Mouse (Mus musculus): ENCODE measurements around the gene Heg1. TPM values are rescaled to one million over a fixed set of nuclear protein-coding genes. Genes with fewer than 3 reads are reported as not detected.

Heg1 gene
- polyA plus RNA-seq, 1 experiment from 2014 or later: 25.4 TPM

GRCm38 (mm10) chr16:33770778-33771454 is 86.7 kb downstream of the Heg1 start:
- no peak overlapping the region for H3K9ac ChIP-seq
- H3K27me3 ChIP-seq (ENCODE audit: insufficient read depth, low read length): no peaks in the 10 kb centered on the region
- no peaks in the 10 kb centered on the region for H3K4me1 ChIP-seq (ENCODE audit: insufficient read depth)
- TF ChIP-seq CTCF (IDR thresholded peaks at IDR 0.05; ENCODE audit: low read depth): no peak
- WGBS: 84% methylated on average over 4 of the region's 4 CpGs
- H3K27ac ChIP-seq (ENCODE audit: low read depth): no peak overlapping the region
- H3K4me2 ChIP-seq: no peak overlapping the region
- no peak for ATAC-seq (ENCODE audit: insufficient read depth)
- DNase-seq: no peak
- H3K9me3 ChIP-seq (ENCODE audit: low read depth, low read length): no peaks in the 10 kb centered on the region
- peaks cover 9% of the 10 kb centered on the region; the same call in 1 of the 2 replicates for H3K36me3 ChIP-seq (ENCODE audit: insufficient read depth)
- no peak overlapping the region for H3K4me3 ChIP-seq (ENCODE audit: low read depth, low read length)

- H3K36me3 ChIP-seq (ENCODE audit: insufficient read depth): 0 out of 2 replicates have a peak, but pooled peaks cover 2% of the 10 kb centered on the region
- H3K4me1 ChIP-seq (ENCODE audit: insufficient read depth): no peaks in the 10 kb centered on the region
- DNase-seq: no peak
- H3K27ac ChIP-seq (ENCODE audit: low read depth): no peak overlapping the region
- H3K4me3 ChIP-seq (ENCODE audit: low read depth, low read length): no peak overlapping the region
- WGBS: 69% methylated on average over 5 of the region's 5 CpGs
- no peak for ATAC-seq (ENCODE audit: insufficient read depth)
- TF ChIP-seq CTCF (IDR thresholded peaks at IDR 0.05; ENCODE audit: low read depth): no peak
- no peak overlapping the region for H3K9ac ChIP-seq
- no peak overlapping the region for H3K4me2 ChIP-seq
- H3K27me3 ChIP-seq (ENCODE audit: insufficient read depth, low read length): no peaks in the 10 kb centered on the region
- no peaks in the 10 kb centered on the region for H3K9me3 ChIP-seq (ENCODE audit: low read depth, low read length)
Measured at GRCm38 (mm10) chr16:33772809-33773208, 88.6 kb downstream of the Heg1 start.

DNA sequence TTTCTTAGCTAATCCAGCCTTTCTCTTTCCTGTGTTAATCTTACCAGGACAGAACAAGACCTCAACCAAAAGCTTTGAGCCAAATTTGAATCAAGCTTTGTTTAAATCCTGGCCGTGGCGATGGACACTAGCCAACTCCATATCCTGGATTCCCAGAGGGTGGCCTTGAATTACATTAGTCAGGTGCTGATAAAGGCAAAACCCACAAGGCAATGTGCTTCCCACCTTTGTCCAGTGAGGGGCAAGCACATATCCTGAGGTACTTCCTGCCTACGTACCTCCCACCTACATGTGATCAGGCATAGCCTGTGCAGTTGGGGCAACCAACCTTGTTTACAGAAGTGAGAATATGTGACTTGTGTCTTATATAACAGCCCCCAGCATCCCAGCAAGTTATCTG is 90.8 kb downstream of the Heg1 start:
- Histone ChIP-seq H3K9me3 (ENCODE audit: low read depth, low read length) (no peaks in the 10 kb centered on the region), H3K4me1 (ENCODE audit: insufficient read depth) (no peaks in the 10 kb centered on the region), H3K9ac (no peak overlapping the region), H3K4me3 (ENCODE audit: low read depth, low read length) (no peak overlapping the region), H3K4me2 (no peak overlapping the region), H3K27me3 (ENCODE audit: insufficient read depth, low read length) (no peaks in the 10 kb centered on the region), H3K36me3 (ENCODE audit: insufficient read depth) (no peaks in the 10 kb centered on the region), H3K27ac (ENCODE audit: low read depth) (no peak overlapping the region)
- ATAC-seq (ENCODE audit: insufficient read depth) (no peak), DNase-seq (peak; percentile 73)
- 47% methylated on average over 3 of the region's 3 CpGs for WGBS
- TF ChIP-seq CTCF (IDR thresholded peaks at IDR 0.05; ENCODE audit: low read depth): no peak

DNA sequence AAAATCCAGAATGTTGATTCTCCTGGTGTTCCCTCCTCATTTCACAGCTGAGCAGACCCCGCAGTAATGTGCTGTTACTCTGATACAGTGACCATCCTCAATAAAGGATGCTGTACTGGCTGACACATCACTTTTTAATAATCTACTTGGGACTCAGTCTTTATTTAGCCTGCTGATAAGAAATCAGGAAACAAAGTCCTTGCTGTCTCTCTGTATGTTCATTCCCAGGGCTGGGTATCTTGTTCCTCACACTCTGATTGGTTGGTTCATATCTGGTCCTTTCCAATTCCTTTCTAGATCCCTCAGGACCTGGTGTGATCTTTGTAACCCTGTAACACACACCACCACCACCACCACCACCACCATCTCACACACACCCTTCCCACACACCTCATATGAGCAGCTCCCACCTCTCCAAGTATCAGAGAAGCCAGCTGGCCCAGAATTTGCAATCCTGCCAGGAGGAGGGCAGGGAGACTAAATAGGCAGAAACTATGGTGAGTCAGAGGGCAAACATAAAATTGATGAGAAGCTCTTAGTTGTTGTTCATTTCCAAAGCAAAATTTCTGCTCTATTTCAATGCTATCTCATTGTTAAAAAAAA is 91.7 kb downstream of the Heg1 start:
- ATAC-seq (ENCODE audit: insufficient read depth) (no peak), DNase-seq (no peak)
- Histone ChIP-seq H3K9ac (no peak overlapping the region), H3K4me2 (no peak overlapping the region), H3K27ac (ENCODE audit: low read depth) (no peak overlapping the region), H3K27me3 (ENCODE audit: insufficient read depth, low read length) (no peaks in the 10 kb centered on the region), H3K9me3 (ENCODE audit: low read depth, low read length) (no peaks in the 10 kb centered on the region), H3K36me3 (ENCODE audit: insufficient read depth) (no peaks in the 10 kb centered on the region), H3K4me1 (ENCODE audit: insufficient read depth) (no peaks in the 10 kb centered on the region), H3K4me3 (ENCODE audit: low read depth, low read length) (no peak overlapping the region)
- WGBS: 85% methylated on average over 1 of the region's 1 CpGs
- no peak for TF ChIP-seq CTCF (IDR thresholded peaks at IDR 0.05; ENCODE audit: low read depth)

DNA sequence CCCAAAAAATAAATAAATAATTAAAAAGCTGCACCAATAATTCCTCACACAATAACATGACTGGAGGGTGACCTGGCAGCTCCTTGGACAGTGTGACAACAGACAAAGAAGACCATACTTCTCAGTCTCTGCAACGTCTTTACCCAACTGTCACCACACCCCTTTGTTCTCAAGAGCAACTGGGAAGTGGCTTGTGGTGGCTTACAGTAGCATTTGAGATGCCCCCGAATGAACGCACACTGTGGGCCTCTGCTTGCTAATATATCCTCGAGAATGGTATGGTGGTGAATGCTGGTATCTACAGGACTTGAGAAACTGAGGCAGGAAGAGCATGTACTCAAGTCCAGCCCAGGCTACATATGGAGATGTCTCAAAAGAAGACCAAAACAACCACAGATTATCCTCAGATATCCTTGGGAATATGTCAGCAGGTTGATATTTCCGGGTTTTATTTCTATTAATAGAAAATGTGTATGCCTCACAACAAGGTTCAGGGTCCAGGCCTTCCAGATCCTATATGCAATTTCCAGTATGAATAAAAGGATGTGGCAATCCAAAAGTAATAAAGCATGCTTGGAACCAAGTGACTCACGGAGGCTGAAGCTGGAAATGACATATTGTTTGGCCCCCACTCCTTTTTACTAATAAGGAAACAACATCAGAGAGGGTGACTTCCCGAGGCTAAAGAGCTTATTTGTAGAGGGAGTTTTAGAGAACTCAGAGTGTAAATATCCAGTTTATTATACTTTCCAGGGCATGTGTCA is 92.8 kb downstream of the Heg1 start:
- H3K27me3 ChIP-seq (ENCODE audit: insufficient read depth, low read length): no peaks in the 10 kb centered on the region

GRCm38 (mm10) chr16:33777607-33778006 is 93.4 kb downstream of the Heg1 start:
- no peak overlapping the region for H3K4me3 ChIP-seq (ENCODE audit: low read depth, low read length)
- no peaks in the 10 kb centered on the region for H3K9me3 ChIP-seq (ENCODE audit: low read depth, low read length)

More for the DNA sequence above, 92.8 kb downstream of the Heg1 start:
- DNase-seq: peak; percentile 17
- 61% methylated on average over 7 of the region's 7 CpGs for WGBS
- Histone ChIP-seq H3K4me2 (no peak overlapping the region), H3K9me3 (ENCODE audit: low read depth, low read length) (no peaks in the 10 kb centered on the region), H3K4me1 (ENCODE audit: insufficient read depth) (no peaks in the 10 kb centered on the region), H3K4me3 (ENCODE audit: low read depth, low read length) (no peak overlapping the region), H3K36me3 (ENCODE audit: insufficient read depth) (no peaks in the 10 kb centered on the region), H3K9ac (no peak overlapping the region), H3K27ac (ENCODE audit: low read depth) (0 out of 2 replicates have a peak overlapping the region, but pooled peaks have one; percentile 19)
- TF ChIP-seq CTCF (IDR thresholded peaks at IDR 0.05; ENCODE audit: low read depth): no peak
- ATAC-seq (ENCODE audit: insufficient read depth): no peak

More at GRCm38 (mm10) chr16:33777607-33778006, 93.4 kb downstream of the Heg1 start:
- no peak overlapping the region for H3K9ac ChIP-seq
- no peaks in the 10 kb centered on the region for H3K36me3 ChIP-seq (ENCODE audit: insufficient read depth)
- WGBS: 81% methylated on average over 6 of the region's 6 CpGs
- no peaks in the 10 kb centered on the region for H3K4me1 ChIP-seq (ENCODE audit: insufficient read depth)
- no peaks in the 10 kb centered on the region for H3K27me3 ChIP-seq (ENCODE audit: insufficient read depth, low read length)
- H3K27ac ChIP-seq (ENCODE audit: low read depth): no peak overlapping the region
- ATAC-seq (ENCODE audit: insufficient read depth) (no peak), DNase-seq (no peak)
- no peak overlapping the region for H3K4me2 ChIP-seq
- no peak for TF ChIP-seq CTCF (IDR thresholded peaks at IDR 0.05; ENCODE audit: low read depth)

All from lung, embryonic 14.5 days (tissue).